Mouse (Mus musculus): ENCODE measurements around the gene Plscr4.

The Plscr4 gene

DNA sequence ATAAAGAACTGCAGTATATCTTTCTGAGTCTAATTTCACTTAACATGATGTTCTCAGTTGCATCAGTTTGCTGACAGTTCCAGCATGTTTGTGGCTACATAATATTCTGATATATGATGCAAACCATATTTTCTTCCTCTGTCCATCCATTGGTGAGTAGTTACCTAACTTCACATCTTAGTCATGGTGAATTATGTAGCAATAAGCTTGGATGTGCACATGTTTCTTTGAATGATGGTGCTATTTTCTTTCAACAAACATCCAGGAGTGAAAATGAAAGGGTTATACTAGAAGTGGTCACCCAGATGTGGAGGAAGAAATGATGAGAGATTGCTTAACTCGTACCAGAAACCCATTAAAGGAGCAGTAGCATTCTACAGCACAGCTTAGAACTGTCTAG, 47.7 kb downstream of the Plscr4 start:
- DNase-seq (ENCODE audit: extremely low spot score, low read depth, low spot score): no peak

DNA sequence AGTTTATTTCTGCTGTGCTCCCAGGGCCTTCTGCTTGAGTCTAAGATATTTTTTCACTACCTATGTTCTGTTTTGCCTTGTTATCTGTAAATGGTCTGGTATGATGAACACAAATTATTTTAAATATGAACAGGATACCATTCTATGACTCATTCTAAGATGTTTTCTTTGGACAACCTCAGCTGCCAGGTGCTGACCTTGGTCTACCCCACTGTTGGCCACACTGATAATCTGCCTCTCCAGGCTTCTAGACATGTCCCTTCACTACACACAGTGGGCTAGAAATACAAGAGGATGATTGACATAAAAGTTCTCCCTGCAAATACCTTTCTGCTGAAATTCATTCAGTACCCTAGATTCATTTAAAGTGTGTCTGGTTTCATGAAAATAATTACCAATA, 54.5 kb downstream of the Plscr4 start:
- no peak for DNase-seq (ENCODE audit: extremely low spot score, low read depth, low spot score)

DNA sequence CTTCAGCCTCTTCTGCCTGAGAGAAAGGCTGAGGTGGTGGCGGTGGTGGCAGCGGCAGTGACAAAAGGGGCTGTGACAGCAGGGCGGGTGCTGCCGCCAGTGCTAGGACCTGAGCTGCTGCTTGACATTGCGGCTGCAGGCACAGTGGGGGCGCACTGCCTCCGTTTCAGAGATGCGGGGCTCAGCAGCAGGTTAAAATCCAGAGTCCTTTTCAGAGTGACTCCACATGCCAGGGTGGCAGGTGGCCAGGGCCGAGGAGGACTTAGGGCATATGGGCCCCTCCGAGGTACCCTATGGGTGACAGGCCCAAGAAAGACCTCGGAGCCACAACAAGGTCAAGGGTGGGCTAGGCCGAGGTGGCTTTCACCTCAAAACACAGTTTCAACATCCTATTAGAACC, 59.9 kb downstream of the Plscr4 start:
- DNase-seq (ENCODE audit: extremely low spot score, low read depth, low spot score): no peak

DNA sequence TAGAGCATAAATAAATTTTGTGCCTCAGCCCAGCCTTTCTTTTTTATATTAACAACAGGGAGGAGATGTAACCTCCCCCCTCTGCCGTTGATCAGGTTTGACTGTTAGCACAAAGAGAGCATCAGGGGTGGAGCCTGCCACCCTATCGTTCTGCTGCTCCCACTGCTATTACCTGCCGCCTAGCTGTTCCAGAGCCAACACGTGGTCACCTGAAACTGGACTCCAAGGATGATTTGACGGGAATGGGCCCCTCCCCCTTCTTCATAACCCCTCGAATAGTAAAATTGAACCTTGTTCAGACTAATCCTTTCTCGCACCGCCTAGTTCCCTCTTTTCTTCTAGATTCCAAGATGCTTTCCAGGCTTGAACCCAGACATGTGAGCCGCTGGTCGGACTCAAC, 63.6 kb downstream of the Plscr4 start:
- DNase-seq (ENCODE audit: extremely low spot score, low read depth, low spot score): no peak

DNA sequence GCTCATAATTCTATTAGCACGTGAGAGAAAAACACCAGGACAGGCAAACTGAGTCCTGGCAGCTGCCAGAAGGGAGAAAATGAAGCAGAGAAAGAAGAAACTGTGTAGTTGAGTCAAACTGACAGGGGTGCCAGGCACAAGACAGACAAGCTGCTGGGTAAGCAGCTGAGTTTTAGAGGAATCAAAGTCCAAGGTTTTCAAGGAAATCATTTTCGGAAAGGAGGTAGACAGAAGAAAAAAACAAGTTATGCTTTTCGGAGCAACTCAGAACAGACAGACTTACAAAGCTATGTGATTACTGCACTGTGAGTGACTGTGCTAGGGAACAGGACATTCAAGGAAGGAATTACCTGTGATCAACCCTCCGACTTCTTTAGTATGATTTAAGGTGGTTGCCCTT, 67.3 kb downstream of the Plscr4 start:
- no peak for DNase-seq (ENCODE audit: extremely low spot score, low read depth, low spot score)

DNA sequence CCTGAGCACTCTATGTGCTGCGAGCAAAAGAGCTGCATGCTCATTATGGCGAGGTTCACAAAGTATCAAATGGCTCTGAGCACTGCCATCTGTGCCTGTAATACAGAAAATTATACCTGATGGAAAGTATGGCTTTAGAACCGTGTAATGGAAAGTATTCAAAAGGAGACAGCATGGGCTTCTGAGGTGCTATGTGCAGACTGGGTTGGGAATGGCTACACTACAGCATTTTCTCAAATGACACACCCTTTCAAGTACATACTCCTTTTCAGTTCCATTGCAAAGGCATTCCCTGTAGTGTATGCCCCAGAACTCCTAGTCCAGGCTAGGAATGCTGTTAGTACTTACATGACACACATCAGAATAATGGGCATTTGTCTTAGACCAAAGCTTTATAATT, 72.9 kb downstream of the Plscr4 start:
- DNase-seq (ENCODE audit: extremely low spot score, low read depth, low spot score): no peak

DNA sequence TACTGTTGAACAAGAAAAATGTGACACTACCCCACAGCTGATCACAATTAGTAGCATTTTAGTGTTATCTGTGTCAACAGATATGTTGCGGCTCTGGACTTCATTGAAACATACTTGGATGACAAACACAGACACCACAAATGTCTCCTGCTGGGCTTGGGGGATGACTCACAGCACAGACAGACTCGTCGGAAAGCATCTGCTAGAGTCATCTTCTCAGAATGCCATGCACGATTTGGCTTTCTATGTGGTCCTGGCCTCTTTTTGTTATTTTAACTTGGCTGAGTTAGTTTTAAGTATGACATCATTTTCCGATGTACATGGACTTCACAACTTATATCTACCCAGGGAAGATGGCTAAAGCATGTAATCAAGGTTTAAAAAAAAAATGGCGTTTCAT, 80.6 kb downstream of the Plscr4 start:
- no peak for DNase-seq (ENCODE audit: extremely low spot score, low read depth, low spot score)

DNA sequence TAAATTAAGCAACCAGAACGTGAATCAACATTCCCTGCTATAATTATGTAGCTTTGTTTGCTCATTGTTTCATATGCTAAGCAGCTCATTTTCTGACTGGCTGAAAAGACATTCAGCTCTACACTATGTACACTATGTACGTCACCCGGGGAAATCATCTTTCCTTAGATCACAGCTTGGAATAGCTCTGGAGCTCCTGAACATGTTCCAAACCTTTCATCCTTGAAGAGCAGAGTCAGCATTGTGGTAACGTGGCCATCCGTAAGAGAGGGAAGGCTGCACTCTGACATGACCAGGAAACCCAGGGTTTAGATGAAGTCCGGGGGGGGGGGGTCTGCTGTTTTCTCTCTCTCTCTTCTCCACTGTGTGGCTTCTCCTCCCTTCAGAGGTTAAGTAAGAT, 81.0 kb downstream of the Plscr4 start:
- DNase-seq (ENCODE audit: extremely low spot score, low read depth, low spot score): no peak
